Mouse (Mus musculus) activated CD4-positive, CD25-positive, alpha-beta regulatory T cell, adult 9 weeks (primary cell): Measurements from ENCODE around the gene Ireb2. TPM values are rescaled to one million over a fixed set of nuclear protein-coding genes. Genes with fewer than 3 reads are reported as not detected.

Experiments
- polyA plus RNA-seq: library from polyadenylated mRNA; unstranded; fragments of 100-300 nt; shearing (Covaris generic); gene quantifications from one replicate; pipeline ENCODE4 v1.2.1, GENCODE M21; 2017

Gene Ireb2
- 27.6 TPM for polyA plus RNA-seq

GRCm38 (mm10) chr9:54863363-54864281, at the start of gene Ireb2:
TSS of gene Ireb2 (plus strand) at chr9:54863789.

GRCm38 (mm10) chr9:54917010-54917677, 53.6 kb downstream of the Ireb2 start, which contains the start of gene Hykk:
TSS of gene Hykk (plus strand) at chr9:54917283.

GRCm38 (mm10) chr9:54950575-54951321, 87.2 kb downstream of the Ireb2 start, which contains the start of the genes Psma4 and AY074887:
TSS of gene Psma4 (plus strand) at chr9:54950790.
TSS of gene AY074887 (minus strand) at chr9:54950998.

Other genes with a start within 250 kb of the Ireb2 start
- 51.8 TPM for gene Acsbg1, start 201.9 kb upstream of the Ireb2 start, polyA plus RNA-seq
- 6.3 TPM for gene Dnaja4, start 164.9 kb upstream of the Ireb2 start, polyA plus RNA-seq
- gene Wdr61, start 129.3 kb upstream of the Ireb2 start, polyA plus RNA-seq = 105 TPM
- not detected for gene Crabp1, start 99.0 kb upstream of the Ireb2 start, polyA plus RNA-seq
- 0.43 TPM for gene Hykk, start 53.5 kb downstream of the Ireb2 start, polyA plus RNA-seq
- 282 TPM for gene Psma4, start 87.0 kb downstream of the Ireb2 start, polyA plus RNA-seq
- gene AY074887, start 87.2 kb downstream of the Ireb2 start, polyA plus RNA-seq = not detected
- gene Chrna5, start 117.1 kb downstream of the Ireb2 start, polyA plus RNA-seq = not detected
- gene Chrna3, start 162.8 kb downstream of the Ireb2 start, polyA plus RNA-seq = not detected
- not detected for gene Chrnb4, start 185.0 kb downstream of the Ireb2 start, polyA plus RNA-seq